Mouse (Mus musculus): ENCODE data around the gene Mier1.

- no peak for TF ChIP-seq POLR2A (IDR thresholded peaks at IDR 0.05; ENCODE audit: low read depth, low read length)
- TF ChIP-seq CTCF (IDR thresholded peaks at IDR 0.05; ENCODE audit: extremely low read depth, insufficient read depth, insufficient read length, insufficient replicate concordance): no peak
Observed at GRCm38 (mm10) chr4:103123086-103123485, 8.9 kb downstream of the Mier1 start.
